Comparison of ENCODE assay signal across 9 mouse cellular contexts in genomic region chr17:80148053-80148994, GRCm38 (mm10). TPM values are rescaled to one million over a fixed set of nuclear protein-coding genes. Genes with fewer than 3 reads are reported as not detected.
A peak's percentile ranks its signal among the peaks of the same experiment; 100 is the strongest.
DNase-seq lines count a peak whose midpoint lies in the region; ATAC-seq lines count a peak whose summit lies in the region.
"Had no signal": no experiment of that assay in that cellular context is flagged by ENCODE, and none has a peak within 500 bp of the region (broad histone marks: within the 10 kb centered on the region; RNA-seq: fewer than 3 reads in every experiment).

No protein-coding gene starts in this region.

- 0 out of 2 replicates have a peak overlapping the region, but pooled peaks have one; percentile 5 for H3K9ac ChIP-seq in hindbrain, embryonic 12.5 days
- no peak overlapping the region for H3K9ac ChIP-seq in midbrain, embryonic 14.5 days (replicated peaks; ENCODE audit: low read length)

- no peaks in the 10 kb centered on the region for H3K9me3 ChIP-seq in hindbrain, embryonic 12.5 days (replicated peaks)
- no peaks in the 10 kb centered on the region for H3K9me3 ChIP-seq in midbrain, embryonic 14.5 days (ENCODE audit: control insufficient read depth, low read length)

- H3K4me2 ChIP-seq in hindbrain, embryonic 12.5 days (replicated peaks) = peak overlapping the region; percentile 17; the same call in 1 of the 2 replicates
- peak overlapping the region; percentile 9 for H3K4me2 ChIP-seq in midbrain, embryonic 14.5 days (ENCODE audit: low read length)

- no peak overlapping the region for H3K4me3 ChIP-seq in hindbrain, embryonic 12.5 days
- H3K4me3 ChIP-seq in midbrain, embryonic 14.5 days (replicated peaks; ENCODE audit: low read depth, low read length) = no peak overlapping the region

- no peaks in the 10 kb centered on the region for H3K27me3 ChIP-seq in hindbrain, embryonic 12.5 days
- no peaks in the 10 kb centered on the region for H3K27me3 ChIP-seq in midbrain, embryonic 14.5 days (ENCODE audit: control insufficient read depth, insufficient read depth, low read length)

- no peak overlapping the region for H3K27ac ChIP-seq in hindbrain, embryonic 12.5 days
- no peak overlapping the region for H3K27ac ChIP-seq in midbrain, embryonic 14.5 days (replicated peaks; ENCODE audit: low read depth, low read length)

- H3K4me1 ChIP-seq in hindbrain, embryonic 12.5 days = peaks cover 13% of the 10 kb centered on the region
- no peaks in the 10 kb centered on the region for H3K4me1 ChIP-seq in midbrain, embryonic 14.5 days (ENCODE audit: control insufficient read depth, insufficient read depth, low read length)

- 52% methylated on average over 23 of the region's 23 CpGs for WGBS in hindbrain, embryonic 12.5 days
- 54% methylated on average over 23 of the region's 23 CpGs for WGBS in midbrain, embryonic 14.5 days

- peak; percentile 61; the same call in 1 of the 2 replicates for ATAC-seq in hindbrain, embryonic 12.5 days (ENCODE audit: low FRiP score)
- no peak for ATAC-seq in midbrain, embryonic 14.5 days (ENCODE audit: low FRiP score, low TSS enrichment)
- ATAC-seq in erythroid progenitor cell, adult 5-6 weeks (replicated peaks; ENCODE audit: low FRiP score, poor library complexity, severe bottlenecking) = no peak

- DNase-seq in 3T3-L1 (ENCODE audit: low read depth, low spot score) = peak; percentile 80
- peak; percentile 82 for DNase-seq in adrenal gland, adult 2 months
- DNase-seq in gastrocnemius, adult 8-10 months (ENCODE audit: low spot score in 2 of 2) = peak; percentile 29 to 44
- peak; percentile 39 to 60 for DNase-seq in layer of hippocampus, postnatal 36 days
- DNase-seq in midbrain, embryonic 14.5 days = peak; percentile 65
- peak; percentile 33 for DNase-seq in urinary bladder, postnatal 25 days (ENCODE audit: low spot score)

- no peaks in the 10 kb centered on the region for H3K36me3 ChIP-seq in hindbrain, embryonic 12.5 days
- no peaks in the 10 kb centered on the region for H3K36me3 ChIP-seq in midbrain, embryonic 14.5 days (ENCODE audit: control insufficient read depth, insufficient read depth, low read length)

RNA-seq across cellular contexts. Expression of gene Galm, which starts 21.1 kb away (rescaled TPM):
- 10 to 100 TPM; 16.7 to 21.2 TPM for total RNA-seq in adrenal gland, adult 2 months (2021)
- polyA plus RNA-seq in adrenal gland, adult 2 months (2012; rRNA removed) = 5.4 and 5.5 TPM in 2 replicates
- total RNA-seq in gastrocnemius, adult 8-10 months (2022) = 1 to 10 TPM; 1.9 to 3.0 (median 2.4) TPM
- polyA plus RNA-seq in hindbrain, embryonic 12.5 days (2016; fragmentation: Nextera tagmentation; extraction: Ambion mirVana) = 8.5 and 9.1 TPM in 2 replicates
- total RNA-seq in layer of hippocampus, postnatal 36 days (2021) = 1 to 10 TPM; 4.1 to 4.5 TPM
- polyA plus RNA-seq in midbrain, embryonic 14.5 days (2014; fragmentation: Nextera tagmentation; extraction: Ambion mirVana) = 0.63 and 1.6 TPM in 2 replicates
- total RNA-seq in erythroid progenitor cell, adult 5-6 weeks (2015; ENCODE audit: low replicate concordance) = 3.6 TPM in 1 of 2 replicates, not detected in the other
- 0.53 and 1.2 TPM in 2 replicates for total RNA-seq in erythroid progenitor cell, adult 5-6 weeks (2017; ENCODE audit: low replicate concordance)

RNA-seq across cellular contexts. Expression of gene Srsf7, which starts 58.8 kb away (rescaled TPM):
- 100 to 1,000 TPM in 1 of 2 experiments, 10 to 100 TPM in 1; 87.8 to 101 TPM for total RNA-seq in adrenal gland, adult 2 months (2021)
- polyA plus RNA-seq in adrenal gland, adult 2 months (2012; rRNA removed) = 9.7 and 9.8 TPM in 2 replicates
- total RNA-seq in gastrocnemius, adult 8-10 months (2022) = 10 to 100 TPM; 25.5 to 31.1 (median 28.5) TPM
- 592 and 633 TPM in 2 replicates for polyA plus RNA-seq in hindbrain, embryonic 12.5 days (2016; fragmentation: Nextera tagmentation; extraction: Ambion mirVana)
- 100 to 1,000 TPM; 134 to 140 TPM for total RNA-seq in layer of hippocampus, postnatal 36 days (2021)
- 459 and 531 TPM in 2 replicates for polyA plus RNA-seq in midbrain, embryonic 14.5 days (2014; fragmentation: Nextera tagmentation; extraction: Ambion mirVana)
- total RNA-seq in erythroid progenitor cell, adult 5-6 weeks (2015; ENCODE audit: low replicate concordance) = 167 and 184 TPM in 2 replicates
- total RNA-seq in erythroid progenitor cell, adult 5-6 weeks (2017; ENCODE audit: low replicate concordance) = 125 and 132 TPM in 2 replicates

RNA-seq across cellular contexts. Expression of gene Ttc39d, which starts 58.9 kb away (rescaled TPM):
- under 1 TPM in 1 of 2 experiments, not detected in 1; 0.14 TPM for total RNA-seq in adrenal gland, adult 2 months (2021)
- polyA plus RNA-seq in adrenal gland, adult 2 months (2012; rRNA removed) = not detected in 2 replicates
- under 1 TPM in 1 of 4 experiments, not detected in 3; 0.13 TPM for total RNA-seq in gastrocnemius, adult 8-10 months (2022)
- 0.14 and 0.30 TPM in 2 replicates for polyA plus RNA-seq in hindbrain, embryonic 12.5 days (2016; fragmentation: Nextera tagmentation; extraction: Ambion mirVana)
- total RNA-seq in layer of hippocampus, postnatal 36 days (2021) = under 1 TPM; 0.18 to 0.27 TPM
- 0.11 TPM in 1 of 2 replicates, not detected in the other for polyA plus RNA-seq in midbrain, embryonic 14.5 days (2014; fragmentation: Nextera tagmentation; extraction: Ambion mirVana)
- not detected in 2 replicates for total RNA-seq in erythroid progenitor cell, adult 5-6 weeks (2015; ENCODE audit: low replicate concordance)
- total RNA-seq in erythroid progenitor cell, adult 5-6 weeks (2017; ENCODE audit: low replicate concordance) = not detected in 2 replicates
- polyA plus RNA-seq: neural tube, embryonic 11.5 days had no signal
